Mouse (Mus musculus): ENCODE measurements around the gene Flrt1.

GRCm38 (mm10) chr19:7148096-7148495 lies 42.6 kb upstream of the Flrt1 start:
- no peak for TF ChIP-seq CTCF (IDR thresholded peaks at IDR 0.05; ENCODE audit: low read depth, low read length)
- no peak for TF ChIP-seq POLR2A (IDR thresholded peaks at IDR 0.05; ENCODE audit: borderline replicate concordance, low read depth, low read length)

Data from bone marrow macrophage, adult 2 months (primary cell).